Mouse (Mus musculus) MEL (cell line): Measurements from ENCODE around the gene Arhgap23. TPM values are rescaled to one million over a fixed set of nuclear protein-coding genes. Genes with fewer than 3 reads are reported as not detected.

Experiments used
- DNase-seq: peaks from one replicate; pipeline ENCODE4 v3.0.0; 2011; ENCODE audit warnings: low read depth, low spot score
- H3K27ac ChIP-seq: 2 replicates; pipeline ENCODE4 v1.5.1; 2012; ENCODE audit warnings: low read depth, mild to moderate bottlenecking, control low read depth, low read length, moderate library complexity; ENCODE audit not compliant: control insufficient read depth
- H3K27me3 ChIP-seq, 2 experiments: fragments of 150-350 bp in 1 of 2; sonication (generic) in 1 of 2; 2 replicates each; pipeline ENCODE4 v1.6.1; 2012; ENCODE audit warnings: low read length in 2 of 2, mild to moderate bottlenecking in 2 of 2, improper control_type of control experiment in 1 of 2, moderate library complexity in 1 of 2; ENCODE audit not compliant: insufficient read depth in 2 of 2, control insufficient read depth in 1 of 2
- H3K36me3 ChIP-seq, 2 experiments: 2 replicates each; pipeline ENCODE4 v1.6.1; 2012 to 2014; ENCODE audit warnings: low read length in 2 of 2, improper control_type of control experiment in 1 of 2, inconsistent platforms in 1 of 2, mild to moderate bottlenecking in 1 of 2; ENCODE audit not compliant: insufficient read depth in 2 of 2, control insufficient read depth in 1 of 2
- H3K4me1 ChIP-seq, 2 experiments: fragments of 150-350 bp in 1 of 2; sonication (generic) in 1 of 2; 2 replicates each; pipeline ENCODE4 v1.6.1; 2012; ENCODE audit warnings: low read length in 2 of 2, improper control_type of control experiment in 1 of 2, mild to moderate bottlenecking in 1 of 2; ENCODE audit not compliant: insufficient read depth in 2 of 2, control insufficient read depth in 1 of 2
- H3K4me3 ChIP-seq, 2 experiments: fragments of 150-350 bp in 1 of 2; sonication (generic) in 1 of 2; 2 replicates each; pipeline ENCODE4 v1.5.1; 2012; ENCODE audit warnings: low read depth in 2 of 2, low read length in 2 of 2, mild to moderate bottlenecking in 2 of 2, moderate library complexity in 2 of 2, control low read depth in 1 of 2, improper control_type of control experiment in 1 of 2; ENCODE audit not compliant: control insufficient read depth in 1 of 2, insufficient read depth in 1 of 2
- H3K79me2 ChIP-seq: 2 replicates; pipeline ENCODE4 v1.6.1; 2012; ENCODE audit warnings: mild to moderate bottlenecking, low read length, moderate library complexity; ENCODE audit not compliant: control insufficient read depth, poor library complexity, insufficient read depth
- H3K9ac ChIP-seq: 2 replicates; pipeline ENCODE4 v1.6.1; 2012; ENCODE audit warnings: low read depth, mild to moderate bottlenecking, control low read depth, low read length, moderate library complexity; ENCODE audit not compliant: control insufficient read depth, poor library complexity, severe bottlenecking
- H3K9me3 ChIP-seq: fragments of 150-350 bp; sonication (generic); replicated peaks from 2 replicates; pipeline ENCODE4 v1.6.1; 2012; ENCODE audit warnings: mild to moderate bottlenecking, low read length, improper control_type of control experiment, moderate library complexity; ENCODE audit not compliant: insufficient read depth
- CHD1 ChIP-seq: IDR thresholded peaks from 2 replicates; pipeline ENCODE4 v1.6.1; 2012; ENCODE audit warnings: low read depth, mild to moderate bottlenecking, inconsistent platforms, low read length, improper control_type of control experiment
- E2F4 ChIP-seq: IDR thresholded peaks from 2 replicates; pipeline ENCODE4 v1.6.1; 2011; ENCODE audit warnings: low read depth, low read length, improper control_type of control experiment, borderline replicate concordance
- ELF1 ChIP-seq: IDR thresholded peaks from 2 replicates; pipeline ENCODE4 v1.6.1; 2014; ENCODE audit warnings: low read depth, mild to moderate bottlenecking, inconsistent platforms, low read length, improper control_type of control experiment, moderate library complexity
- EP300 ChIP-seq, 2 experiments: IDR thresholded peaks; 2 replicates each; pipeline ENCODE4 v1.6.1; 2011; ENCODE audit warnings: improper control_type of control experiment in 2 of 2, low read length in 2 of 2, low read depth in 1 of 2, mild to moderate bottlenecking in 1 of 2
- GABPA ChIP-seq: IDR thresholded peaks from 2 replicates; pipeline ENCODE4 v1.6.1; 2012; ENCODE audit warnings: low read depth, mild to moderate bottlenecking, inconsistent platforms, low read length, improper control_type of control experiment, moderate library complexity
- GATA1 ChIP-seq: IDR thresholded peaks from 2 replicates; pipeline ENCODE4 v1.6.1; 2011; ENCODE audit warnings: low read depth, low read length, improper control_type of control experiment
- JUND ChIP-seq: IDR thresholded peaks from 2 replicates; pipeline ENCODE4 v1.6.1; 2011; ENCODE audit warnings: low read depth, mild to moderate bottlenecking, improper control_type of control experiment, low read length
- KAT2A ChIP-seq: conservative IDR thresholded peaks from 2 replicates; pipeline ENCODE4 v1.6.1; 2012; ENCODE audit warnings: low read depth, low read length, improper control_type of control experiment, inconsistent platforms
- MAFK ChIP-seq: IDR thresholded peaks from 2 replicates; pipeline ENCODE4 v1.6.1; 2011; ENCODE audit warnings: low read depth, mild to moderate bottlenecking, low read length, improper control_type of control experiment, borderline replicate concordance
- MAX ChIP-seq: IDR thresholded peaks from 2 replicates; pipeline ENCODE4 v1.6.1; 2011; ENCODE audit warnings: low read length, improper control_type of control experiment
- MAZ ChIP-seq: IDR thresholded peaks from 2 replicates; pipeline ENCODE4 v1.6.1; 2012; ENCODE audit warnings: low read depth, mild to moderate bottlenecking, inconsistent platforms, low read length, improper control_type of control experiment
- MEF2A ChIP-seq: IDR thresholded peaks from 2 replicates; pipeline ENCODE4 v1.6.1; 2014; ENCODE audit warnings: low read depth, mild to moderate bottlenecking, inconsistent platforms, low read length, improper control_type of control experiment; ENCODE audit not compliant: poor library complexity, insufficient replicate concordance, severe bottlenecking; ENCODE audit errors: extremely low read depth
- MYB ChIP-seq: IDR thresholded peaks from 2 replicates; pipeline ENCODE4 v1.6.1; 2011; ENCODE audit warnings: mild to moderate bottlenecking, low read depth, low read length, improper control_type of control experiment
- MYC ChIP-seq: IDR thresholded peaks from 2 replicates; pipeline ENCODE4 v1.6.1; 2011; ENCODE audit warnings: low read depth, mild to moderate bottlenecking, low read length, improper control_type of control experiment, moderate library complexity
- NRF1 ChIP-seq: IDR thresholded peaks from 2 replicates; pipeline ENCODE4 v1.6.1; 2014; ENCODE audit warnings: low read depth, mild to moderate bottlenecking, inconsistent platforms, low read length, improper control_type of control experiment, moderate library complexity; ENCODE audit not compliant: poor library complexity, insufficient read depth, severe bottlenecking
- POLR2AphosphoS2 ChIP-seq: IDR thresholded peaks from 2 replicates; pipeline ENCODE4 v1.6.1; 2011; ENCODE audit warnings: low read length, improper control_type of control experiment
- POLR2AphosphoS5 ChIP-seq: IDR thresholded peaks from 2 replicates; pipeline ENCODE4 v1.6.1; 2012; ENCODE audit warnings: low read depth, borderline replicate concordance, mild to moderate bottlenecking, inconsistent platforms, low read length, moderate library complexity, mixed read lengths
- RAD21 ChIP-seq: IDR thresholded peaks from 2 replicates; pipeline ENCODE4 v1.6.1; 2011; ENCODE audit warnings: mild to moderate bottlenecking, low read depth, low read length, improper control_type of control experiment
- SMC3 ChIP-seq: IDR thresholded peaks from 2 replicates; pipeline ENCODE4 v1.6.1; 2011; ENCODE audit warnings: low read depth, low read length, improper control_type of control experiment
- TAL1 ChIP-seq: IDR thresholded peaks from 2 replicates; pipeline ENCODE4 v1.6.1; 2012; ENCODE audit warnings: mild to moderate bottlenecking, inconsistent platforms, low read length, moderate library complexity, mixed read lengths
- UBTF ChIP-seq: IDR thresholded peaks from 2 replicates; pipeline ENCODE4 v1.6.1; 2012; ENCODE audit warnings: low read depth, mild to moderate bottlenecking, inconsistent platforms, low read length, improper control_type of control experiment, moderate library complexity, borderline replicate concordance; ENCODE audit not compliant: insufficient read depth
- USF2 ChIP-seq, 2 experiments: IDR thresholded peaks; 2 replicates each; pipeline ENCODE4 v1.6.1; 2011 to 2012; ENCODE audit warnings: improper control_type of control experiment in 2 of 2, low read length in 2 of 2, borderline replicate concordance in 1 of 2, inconsistent platforms in 1 of 2, low read depth in 1 of 2, mild to moderate bottlenecking in 1 of 2; ENCODE audit not compliant: insufficient read depth in 1 of 2
- ZC3H11A ChIP-seq: IDR thresholded peaks from 2 replicates; pipeline ENCODE4 v1.6.1; 2012; ENCODE audit warnings: low read depth, mild to moderate bottlenecking, inconsistent platforms, low read length, improper control_type of control experiment
- ZMIZ1 ChIP-seq: IDR thresholded peaks from 2 replicates; pipeline ENCODE4 v1.6.1; 2012; ENCODE audit warnings: low read depth, mild to moderate bottlenecking, inconsistent platforms, low read length, improper control_type of control experiment, moderate library complexity
- ZNF384 ChIP-seq: IDR thresholded peaks from 2 replicates; pipeline ENCODE4 v1.6.1; 2012; ENCODE audit warnings: low read depth, mild to moderate bottlenecking, inconsistent platforms, low read length, improper control_type of control experiment
- polyA plus RNA-seq, 2 experiments: library from polyadenylated mRNA; stranded (reverse) in 1 of 2; unstranded in 1 of 2; fragments of >175 nt in 1 of 2; fragments of >200 nt in 1 of 2; gene quantifications; 2 replicates each; pipeline versions ENCODE4 v1.2.1 to v1.2.4; 2012; ENCODE audit warnings: low replicate concordance in 2 of 2, low read depth in 1 of 2; ENCODE audit not compliant: insufficient read length in 2 of 2, insufficient read depth in 1 of 2, missing spikeins in 1 of 2
- total RNA-seq: library from RNA; depleted of rRNA; stranded (reverse); fragments of 300-350 nt; gene quantifications from 2 replicates; pipeline ENCODE4 v1.2.3, GENCODE M21; 2012

The Arhgap23 gene
- total and polyA plus RNA-seq, 3 experiments, result 1.7 to 7.5 TPM; not detected in 1

DNA sequence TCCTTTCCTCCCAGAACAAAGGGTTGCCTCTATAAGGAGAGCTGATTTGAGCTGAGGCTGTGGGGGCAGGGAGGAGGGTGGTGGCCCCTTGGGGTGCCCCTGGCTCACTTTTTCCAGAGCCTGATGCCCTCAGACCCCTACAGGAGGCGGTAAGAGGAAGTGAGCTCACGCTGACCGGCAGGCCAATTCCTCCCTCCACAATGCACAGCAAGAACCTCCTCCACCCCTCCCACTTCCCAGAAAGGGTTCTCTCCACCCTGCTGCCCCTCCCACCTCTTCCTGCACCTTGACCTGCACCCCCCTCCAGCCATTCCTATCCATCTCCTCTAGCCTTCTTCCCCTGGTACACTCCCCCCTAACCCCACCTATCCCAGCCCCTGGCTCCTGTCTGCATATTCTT lies 3.2 kb upstream of the Arhgap23 start:
- Histone ChIP-seq H3K27ac (no peak overlapping the region), H3K9me3 (no peaks in the 10 kb centered on the region), H3K4me1 (peaks cover 2 to 5% of the 10 kb centered on the region in 2 experiments; a peak in 1 of 4 replicates)
- TF ChIP-seq MAX (no peak), MYC (no peak), ZNF384 (no peak), UBTF (no peak), MAZ (no peak), EP300 (IDR thresholded peaks at IDR 0.05; ENCODE audit: low read depth in 1 of 2, low read length in 2 of 2) (no peak), ZC3H11A (no peak), NRF1 (no peak), JUND (no peak), ELF1 (no peak), POLR2AphosphoS5 (no peak), MYB (no peak), GABPA (no peak), TAL1 (no peak)
- TF ChIP-seq, all 39 proteins: peak for 0
- H3K9ac ChIP-seq, result 0 out of 2 replicates have a peak overlapping the region, but pooled peaks have one; percentile 14
- H3K27me3 ChIP-seq, result no peaks in the 10 kb centered on the region
- H3K79me2 ChIP-seq, result peaks cover 3% of the 10 kb centered on the region; the same call in 1 of the 2 replicates
- DNase-seq, result peak; percentile 29
- H3K4me3 ChIP-seq, result no peak overlapping the region
- peaks cover 0 to 2% of the 10 kb centered on the region in 2 experiments; a peak in 1 of 4 replicates for H3K36me3 ChIP-seq

DNA sequence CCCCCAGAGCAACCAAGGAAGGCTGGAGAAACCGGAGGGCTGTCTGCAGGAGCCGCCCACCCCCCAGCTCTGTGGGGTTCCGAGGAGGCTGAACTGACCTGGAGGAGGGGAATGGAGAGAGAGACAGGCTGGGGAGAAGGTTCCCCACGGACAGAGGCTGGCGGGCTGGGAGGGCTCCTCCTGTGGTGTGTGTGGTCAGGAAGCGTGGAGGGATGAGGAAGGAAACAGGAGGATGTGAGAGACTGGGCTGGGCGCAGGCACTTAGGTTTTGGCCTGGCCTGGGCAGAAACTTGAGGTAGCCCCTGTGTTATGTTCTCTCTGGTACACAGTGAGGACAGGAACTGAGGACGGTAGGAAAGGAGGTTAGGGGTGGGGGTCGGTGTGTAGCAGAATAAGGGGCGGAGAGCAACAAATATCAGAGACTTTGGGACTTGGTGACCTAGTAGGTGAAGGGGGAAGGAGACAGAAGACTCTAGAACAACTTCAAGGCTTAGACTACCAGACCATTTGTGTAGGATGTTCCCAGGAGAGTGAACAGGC lies 2.5 kb upstream of the Arhgap23 start:
- no peak for TF ChIP-seq JUND
- no peak for TF ChIP-seq MYB
- TF ChIP-seq ZMIZ1, result no peak
- TF ChIP-seq MAX, result no peak
- no peak for TF ChIP-seq MAZ
- no peak for TF ChIP-seq POLR2AphosphoS2
- no peak for TF ChIP-seq CHD1
- TF ChIP-seq UBTF, result no peak
- TF ChIP-seq MAFK, result no peak
- TF ChIP-seq MEF2A, result no peak
- TF ChIP-seq E2F4, result no peak
- no peak for TF ChIP-seq USF2 (IDR thresholded peaks at IDR 0.05; ENCODE audit: borderline replicate concordance in 1 of 2, insufficient read depth in 1 of 2, low read depth in 1 of 2, low read length in 2 of 2)
- no peak for TF ChIP-seq GATA1
- no peak for TF ChIP-seq RAD21
- no peak for TF ChIP-seq SMC3
- no peak for TF ChIP-seq KAT2A
- Histone ChIP-seq H3K27me3 (no peaks in the 10 kb centered on the region), H3K79me2 (peaks cover 3% of the 10 kb centered on the region; the same call in 1 of the 2 replicates), H3K36me3 (peaks cover 0 to 2% of the 10 kb centered on the region in 2 experiments; a peak in 1 of 4 replicates), H3K9me3 (no peaks in the 10 kb centered on the region), H3K4me3 (no peak overlapping the region), H3K4me1 (peaks cover 2 to 5% of the 10 kb centered on the region in 2 experiments; a peak in 1 of 4 replicates), H3K27ac (no peak overlapping the region), H3K9ac (no peak overlapping the region)
- no peak for DNase-seq
